Mouse (Mus musculus) heart, postnatal 25 days (tissue): ENCODE measurements at regions not wholly inside any gene's neighbourhood (a gene's known extent, or its start where the extent isn't known, plus 50 kb on each side); places are given as distances from the start of the nearest gene placed in this dataset.

Experiments used
- DNase-seq: peaks from one replicate; pipeline ENCODE4 v3.0.0; 2022; ENCODE audit warnings: low spot score
- intact Hi-C: fragments of 180-260 bp; cut with DNase I; formaldehyde crosslinking; loops from one replicate; pipeline ENCODE4 v1.15.1; 2025

DNA sequence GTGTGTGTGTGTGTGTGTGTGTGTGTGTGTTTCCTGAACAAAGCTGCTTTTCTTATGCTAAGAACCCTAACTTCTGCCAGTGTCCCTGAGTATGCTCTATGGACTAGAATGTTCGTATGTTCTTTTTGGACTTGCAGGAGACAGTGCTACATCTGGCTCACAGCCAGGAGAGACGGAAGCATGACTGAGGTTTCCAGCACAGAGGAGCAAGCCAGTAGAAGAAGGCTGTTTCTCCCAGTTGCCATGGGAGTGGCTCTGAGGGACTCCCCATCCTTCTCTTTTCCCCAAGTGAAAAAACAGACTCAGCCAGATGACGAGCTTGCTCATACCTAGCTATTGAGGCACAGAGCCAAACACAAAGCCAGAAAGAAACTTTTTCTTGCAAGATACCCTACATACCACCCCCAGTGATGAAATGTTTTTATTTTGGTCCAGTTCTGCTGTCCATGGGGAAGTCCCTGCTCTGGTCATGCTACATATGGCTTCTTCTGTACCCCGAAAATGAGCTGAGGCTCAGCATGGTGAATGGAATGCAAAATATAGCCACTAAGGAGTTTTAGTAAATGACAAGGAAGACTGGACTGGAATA is 582.3 kb upstream of the Nox3 start:
- DNase-seq = no peak
- intact Hi-C loops = no loop called here

- intact Hi-C loops = no loop called here
These were observed 585.4 kb upstream of the Nox3 start for GRCm38 (mm10) chr17:4281451-4281850.

DNA sequence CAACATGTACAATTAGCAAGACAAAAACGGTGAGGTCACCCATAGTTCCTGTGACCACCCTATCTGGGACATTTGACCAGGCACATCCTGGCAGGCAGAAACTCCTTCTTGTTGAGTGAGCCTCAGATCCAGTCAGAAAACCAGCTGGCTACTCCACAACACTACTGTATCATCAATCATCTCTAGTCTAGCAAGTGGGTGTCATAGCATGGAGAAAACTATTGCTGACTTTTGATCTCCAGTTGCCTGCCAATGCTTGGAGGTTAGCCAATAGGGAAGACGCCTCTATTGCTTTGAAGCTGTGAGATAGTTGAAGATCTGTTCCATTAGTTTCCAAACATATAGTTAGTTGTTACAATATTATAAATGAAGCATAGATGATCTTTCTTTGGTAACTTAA is 595.4 kb upstream of the Nox3 start:
- no peak for DNase-seq
- intact Hi-C loops = no loop called here

More at GRCm38 (mm10) chr17:4281451-4281850, 585.4 kb upstream of the Nox3 start:
- DNase-seq = no peak

DNA sequence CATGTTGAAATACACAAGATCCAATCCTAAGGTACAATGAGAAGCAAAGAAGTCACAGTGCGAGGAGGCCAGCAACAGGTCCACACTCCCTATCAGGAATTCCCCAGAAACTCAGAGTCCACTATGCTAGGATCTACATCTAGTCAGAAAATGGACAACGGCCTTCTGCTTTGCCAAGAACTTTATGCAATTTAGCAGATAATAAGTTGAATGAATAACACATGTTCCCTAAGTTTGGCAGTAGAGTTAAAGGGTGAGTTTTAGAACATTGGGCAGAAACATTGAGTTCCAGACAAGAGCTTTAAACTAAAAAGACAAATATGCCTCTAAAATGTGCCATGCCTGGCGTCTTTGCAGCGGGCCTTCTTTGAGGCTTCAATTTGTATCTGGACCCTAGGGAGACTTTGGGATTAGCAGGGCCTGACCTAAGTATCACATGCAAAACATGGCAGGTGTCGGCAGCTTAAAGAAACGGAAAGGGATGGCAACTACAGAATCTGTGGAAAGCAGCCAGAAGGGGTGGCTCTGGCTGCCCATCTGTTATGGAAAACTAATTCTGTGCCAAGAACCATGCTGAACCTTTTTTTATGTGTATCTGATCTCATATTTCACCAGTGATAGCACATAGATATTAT is 600.6 kb upstream of the Nox3 start:
- DNase-seq = peak; percentile 19
- intact Hi-C loops = no loop called here

DNA sequence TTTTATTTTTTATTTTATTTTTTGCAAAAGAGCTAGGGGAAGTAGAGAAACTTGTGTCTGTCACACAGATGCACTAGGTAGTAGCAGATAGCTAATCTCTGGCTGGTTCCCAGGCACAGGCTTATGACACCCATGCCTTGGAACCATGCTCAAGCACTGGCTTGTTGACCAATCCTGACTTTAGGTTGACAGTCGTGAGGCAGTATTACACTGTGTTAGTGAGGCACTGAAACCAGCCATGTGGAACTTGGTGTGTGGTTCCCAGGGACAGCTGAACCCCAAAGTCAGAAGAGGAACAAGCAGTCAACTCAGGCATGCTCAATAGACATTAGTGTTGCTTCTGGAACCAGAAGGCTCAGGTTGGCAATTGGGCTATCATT is 601.1 kb upstream of the Nox3 start:
- intact Hi-C loops = no loop called here
- DNase-seq = no peak

GRCm38 (mm10) chr17:4301142-4301853 is 605.2 kb upstream of the Nox3 start:
- intact Hi-C loops = no loop called here
- DNase-seq = no peak

DNA sequence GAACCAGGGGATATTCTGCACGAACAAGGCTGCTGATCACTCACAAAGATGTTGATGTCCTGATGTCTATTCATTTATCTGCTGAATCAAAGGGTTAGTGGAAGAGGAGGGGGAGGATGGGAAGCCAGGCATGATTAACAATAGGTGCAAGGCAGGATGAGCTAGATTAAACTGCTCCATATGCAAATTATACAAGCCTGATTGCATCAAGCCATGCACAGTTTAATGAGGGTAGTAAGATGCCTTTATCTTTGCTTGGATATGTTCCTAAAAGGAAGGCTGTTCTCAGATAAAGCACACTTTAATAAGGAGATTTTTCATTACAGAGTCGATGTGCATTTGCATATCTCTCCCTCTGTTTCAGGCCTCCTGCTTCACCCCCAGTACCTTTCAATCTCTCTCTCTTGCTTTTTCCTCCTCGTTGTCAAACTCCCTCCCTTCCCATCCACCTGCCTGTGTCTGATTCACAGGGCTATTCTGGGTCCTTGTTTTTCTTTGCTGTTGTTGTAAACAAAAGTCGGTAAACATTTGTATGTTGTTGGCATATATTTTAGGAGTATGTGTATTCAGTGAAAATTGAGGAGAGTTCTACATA is 615.8 kb upstream of the Nox3 start:
- no peak for DNase-seq
- intact Hi-C loops = no loop called here

DNA sequence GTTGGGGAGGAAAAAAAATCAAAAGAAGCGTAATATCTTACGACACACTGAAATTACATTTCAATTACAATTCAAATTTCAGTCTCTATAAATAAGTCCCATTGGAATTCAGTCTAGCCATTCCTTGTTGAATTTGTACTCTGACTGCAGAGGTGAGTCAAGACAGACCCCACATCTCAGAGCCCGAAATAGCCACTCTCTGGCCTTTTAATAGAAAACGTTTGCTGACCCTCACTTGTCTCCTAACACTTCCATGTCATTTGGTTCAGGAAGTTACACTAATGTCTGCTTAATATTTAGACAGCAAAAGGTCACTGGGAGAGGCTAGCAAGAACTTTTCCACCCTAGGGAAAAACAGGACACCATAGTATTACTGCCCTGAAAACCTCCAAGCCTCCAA is 623.1 kb upstream of the Nox3 start:
- intact Hi-C loops = no loop called here
- DNase-seq = no peak

- no peak for DNase-seq
- intact Hi-C loops = no loop called here
These were observed 632.7 kb upstream of the Nox3 start for GRCm38 (mm10) chr17:4328810-4329209.

DNA sequence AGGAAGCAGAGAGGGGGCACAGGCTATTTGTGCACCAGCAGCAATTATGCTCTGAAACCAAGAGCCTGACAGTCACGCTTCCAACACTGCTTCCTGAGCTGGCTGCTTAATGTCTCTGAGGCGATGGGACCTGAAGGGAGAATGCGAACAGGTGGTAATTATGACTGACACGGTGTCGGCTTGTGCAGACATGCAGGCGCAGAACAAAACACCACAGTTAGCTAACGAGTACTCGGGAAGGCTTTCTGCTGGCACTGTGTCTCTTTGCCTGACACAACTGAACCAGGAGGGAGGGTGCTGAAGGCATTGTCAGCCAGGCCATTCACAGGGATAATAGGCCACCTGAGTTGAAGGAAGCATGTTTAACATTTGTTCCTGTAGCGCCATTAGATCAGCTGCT is 635.6 kb upstream of the Nox3 start:
- intact Hi-C loops = no loop called here
- no peak for DNase-seq

- intact Hi-C loops = no loop called here
- no peak for DNase-seq
These were observed 637.0 kb upstream of the Nox3 start for GRCm38 (mm10) chr17:4333091-4333490.

DNA sequence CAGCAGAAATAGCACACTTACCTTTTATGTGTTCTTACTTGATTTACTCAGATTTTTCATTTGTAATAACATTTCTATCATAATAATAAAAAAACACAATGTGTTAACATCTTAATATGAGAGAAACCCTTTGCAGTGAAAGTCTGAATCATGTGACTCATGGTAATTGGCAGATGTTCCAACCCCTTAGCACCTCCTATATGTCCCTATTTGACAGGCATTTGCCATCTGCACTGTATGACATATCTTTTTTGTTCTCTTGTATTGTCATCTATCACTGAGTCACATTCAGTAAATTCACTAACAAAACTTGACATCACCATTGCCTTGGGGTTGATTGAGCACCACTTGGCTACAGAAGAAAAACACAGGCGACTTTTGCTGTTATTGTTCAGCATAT is 641.1 kb upstream of the Arid1b start:
- no peak for DNase-seq
- intact Hi-C loops = no loop called here

DNA sequence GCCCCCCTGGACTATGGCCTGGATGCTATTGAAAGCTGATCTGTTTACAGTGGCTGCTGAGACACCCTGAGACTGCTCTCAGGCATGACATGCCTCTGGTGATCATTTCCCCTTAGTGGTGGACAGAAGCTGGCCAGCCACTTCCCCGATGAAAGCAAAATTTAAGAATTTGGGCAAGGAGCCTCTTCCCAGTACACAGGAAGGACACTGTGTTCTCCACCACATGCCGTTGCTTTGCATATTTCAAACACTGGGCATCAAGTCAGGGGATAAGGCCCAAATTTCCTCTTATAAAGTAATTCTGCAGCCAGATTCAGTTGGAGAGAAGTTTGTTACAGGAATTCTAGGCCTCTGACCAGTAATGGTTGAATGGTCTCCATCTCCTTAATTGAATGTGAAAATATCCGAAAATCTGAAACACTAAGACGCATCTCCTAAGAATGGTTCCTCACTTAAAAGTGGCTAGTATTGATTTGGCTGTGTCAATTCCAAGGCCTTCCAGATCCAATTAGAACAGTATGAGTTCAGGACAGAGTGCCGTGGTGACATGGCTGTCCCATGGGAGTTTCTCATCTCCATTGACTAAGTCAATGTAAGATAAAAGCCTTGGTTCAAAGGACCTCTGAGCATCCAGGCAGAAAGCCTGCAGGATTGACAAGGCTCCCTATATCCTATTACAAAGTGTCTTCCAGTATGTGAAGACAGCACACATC is 638.5 kb upstream of the Arid1b start:
- intact Hi-C loops = no loop called here
- DNase-seq = peak; percentile 4

- intact Hi-C loops = no loop called here
These were observed 633.5 kb upstream of the Arid1b start for GRCm38 (mm10) chr17:4360413-4361320.

DNA sequence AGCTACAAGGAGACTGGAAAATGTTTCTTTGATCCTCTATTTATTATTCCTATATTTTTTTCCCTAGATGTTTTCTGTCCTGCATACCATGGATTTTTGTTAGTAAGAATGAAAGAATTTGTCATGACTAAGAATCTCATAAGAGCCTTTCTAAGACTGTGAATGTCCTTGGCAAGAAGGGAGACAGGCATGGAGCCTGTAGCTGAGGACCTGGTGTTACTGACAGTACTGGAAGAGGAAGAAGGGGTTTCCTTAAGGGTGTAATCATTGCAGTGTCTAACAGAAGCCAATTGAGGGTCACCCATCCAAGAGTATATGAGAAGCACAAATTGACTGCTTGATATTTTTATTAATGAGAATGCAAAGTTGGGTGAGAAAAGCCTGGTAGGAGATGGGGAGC is 628.3 kb upstream of the Arid1b start:
- DNase-seq = no peak
- intact Hi-C loops = no loop called here

More at GRCm38 (mm10) chr17:4360413-4361320, 633.5 kb upstream of the Arid1b start:
- DNase-seq = no peak

- DNase-seq = no peak
- intact Hi-C loops = no loop called here
These were observed 613.7 kb upstream of the Arid1b start for GRCm38 (mm10) chr17:4380449-4380848.

- intact Hi-C loops = no loop called here
- no peak for DNase-seq
These were observed 613.3 kb upstream of the Arid1b start for GRCm38 (mm10) chr17:4380873-4381272.

- no peak for DNase-seq
- intact Hi-C loops = no loop called here
These were observed 612.0 kb upstream of the Arid1b start for GRCm38 (mm10) chr17:4381896-4382685.

DNA sequence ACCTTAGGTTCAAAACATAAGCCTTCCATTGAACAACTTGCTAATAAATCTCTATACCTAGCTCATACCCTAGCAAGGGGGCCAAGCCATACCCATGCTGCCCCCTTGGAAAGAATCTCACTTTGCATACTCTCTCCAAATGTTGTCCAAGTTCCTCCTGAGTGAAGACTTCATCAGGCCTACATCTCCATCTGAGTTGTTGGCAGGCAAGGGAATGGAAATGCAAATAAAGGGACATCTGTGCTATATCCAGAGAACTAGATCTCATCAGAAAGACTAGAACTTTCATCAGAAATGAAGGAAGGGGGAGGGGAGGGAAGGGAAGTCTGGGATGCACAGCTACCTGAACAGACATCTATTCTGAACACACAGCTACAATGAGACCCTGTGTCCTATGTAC is 611.4 kb upstream of the Arid1b start:
- intact Hi-C loops = no loop called here
- DNase-seq = no peak
